Mouse (Mus musculus) layer of hippocampus, postnatal 10 days (tissue): ENCODE results near the gene Shroom3. TPM values are rescaled to one million over a fixed set of nuclear protein-coding genes. Genes with fewer than 3 reads are reported as not detected.
A peak's percentile ranks its signal among the peaks of the same experiment; 100 is the strongest.

ENCODE experiments used
- DNase-seq, 2 experiments: peaks; one replicate each; pipeline ENCODE4 v3.0.0; 2021; ENCODE audit warnings: low spot score in 2 of 2
- total RNA-seq, 2 experiments: library from RNA; stranded (reverse); gene quantifications; 2 replicates each; pipeline ENCODE4 v1.2.3; 2021

The Shroom3 gene
- total RNA-seq, 2 experiments from 2014 or later, result 2.5 to 3.8 TPM

- no peak for DNase-seq
These were observed 202.9 kb downstream of the Shroom3 start for GRCm38 (mm10) chr5:92886141-92886540.

GRCm38 (mm10) chr5:92887501-92887900 is 204.3 kb downstream of the Shroom3 start:
- DNase-seq, result no peak

- DNase-seq, result no peak
These were observed 205.5 kb downstream of the Shroom3 start for GRCm38 (mm10) chr5:92888628-92889241.

GRCm38 (mm10) chr5:92890902-92891301 is 207.7 kb downstream of the Shroom3 start:
- no peak for DNase-seq

- no peak for DNase-seq
These were observed 210.0 kb downstream of the Shroom3 start for GRCm38 (mm10) chr5:92893284-92893683.

GRCm38 (mm10) chr5:92893711-92894110 is 210.5 kb downstream of the Shroom3 start:
- DNase-seq, result no peak

- DNase-seq, result no peak
These were observed 212.6 kb downstream of the Shroom3 start for GRCm38 (mm10) chr5:92895877-92896276.

GRCm38 (mm10) chr5:92896725-92897280 is 213.6 kb downstream of the Shroom3 start:
- no peak for DNase-seq

GRCm38 (mm10) chr5:92897766-92898745 is 214.8 kb downstream of the Shroom3 start:
- DNase-seq, result peak; percentile 64 to 69

GRCm38 (mm10) chr5:92900470-92900869 is 217.2 kb downstream of the Shroom3 start:
- DNase-seq, result no peak

- no peak for DNase-seq
These were observed 218.6 kb downstream of the Shroom3 start for GRCm38 (mm10) chr5:92901870-92902269.

- DNase-seq, result no peak
These were observed 221.9 kb downstream of the Shroom3 start for GRCm38 (mm10) chr5:92905146-92905545.

- DNase-seq, result peak; percentile 34 to 41
These were observed 222.4 kb downstream of the Shroom3 start for GRCm38 (mm10) chr5:92905594-92906008.

- no peak for DNase-seq
These were observed 225.0 kb downstream of the Shroom3 start for GRCm38 (mm10) chr5:92908227-92908626.

GRCm38 (mm10) chr5:92910838-92911237 is 227.6 kb downstream of the Shroom3 start:
- no peak for DNase-seq

GRCm38 (mm10) chr5:92915421-92915820 is 232.2 kb downstream of the Shroom3 start:
- no peak for DNase-seq

GRCm38 (mm10) chr5:92917755-92918154 is 234.5 kb downstream of the Shroom3 start:
- no peak for DNase-seq

- no peak for DNase-seq
These were observed 234.9 kb downstream of the Shroom3 start for GRCm38 (mm10) chr5:92918170-92918569.

- DNase-seq, result no peak
These were observed 235.6 kb downstream of the Shroom3 start for GRCm38 (mm10) chr5:92918866-92919265.

GRCm38 (mm10) chr5:92919390-92919789 is 236.2 kb downstream of the Shroom3 start:
- DNase-seq, result no peak

GRCm38 (mm10) chr5:92920984-92921383 is 237.7 kb downstream of the Shroom3 start:
- DNase-seq, result no peak

- DNase-seq, result no peak
These were observed 238.5 kb downstream of the Shroom3 start for GRCm38 (mm10) chr5:92921728-92922127.
